ENCODE assay signal across 9 mouse cellular contexts in genomic region chr2:153168134-153168820, GRCm38 (mm10). TPM values are rescaled to one million over a fixed set of nuclear protein-coding genes. Genes with fewer than 3 reads are reported as not detected.
DNase-seq lines count a peak whose midpoint lies in the region; ATAC-seq lines count a peak whose summit lies in the region.
"Had no signal": no experiment of that assay in that cellular context is flagged by ENCODE, and none has a peak within 500 bp of the region (broad histone marks: within the 10 kb centered on the region; RNA-seq: fewer than 3 reads in every experiment).

No protein-coding gene starts in this region.

- peak; percentile 23 for DNase-seq in adrenal gland, postnatal 10 days
- no peak for DNase-seq in adrenal gland, postnatal 25 days
- peak; percentile 13 for DNase-seq in urinary bladder, postnatal 14 days (ENCODE audit: low spot score)
- no peak for DNase-seq in urinary bladder, postnatal 4 days (ENCODE audit: low spot score in 2 of 2)
- DNase-seq in left cerebral cortex, adult 11 months (ENCODE audit: low spot score), result no peak
- DNase-seq: cerebellum, adult 18-20 months had no signal

- no peaks in the 10 kb centered on the region for H3K27me3 ChIP-seq in liver, embryonic 15.5 days
- H3K27me3 ChIP-seq in hindbrain, embryonic 13.5 days, result no peaks in the 10 kb centered on the region

- no peak for ATAC-seq in liver, embryonic 15.5 days (ENCODE audit: insufficient read depth)
- no peak for ATAC-seq in CD4-positive, CD25-positive, alpha-beta regulatory T cell, adult 4 months
- no peak for ATAC-seq in hindbrain, embryonic 13.5 days (ENCODE audit: low FRiP score)

- WGBS in liver, embryonic 15.5 days (ENCODE audit: insufficient replicate concordance), result 28% methylated on average over 2 of the region's 2 CpGs
- 22% methylated on average over 2 of the region's 2 CpGs for WGBS in hindbrain, embryonic 13.5 days

- no peaks in the 10 kb centered on the region for H3K9me3 ChIP-seq in liver, embryonic 15.5 days (replicated peaks)
- no peaks in the 10 kb centered on the region for H3K9me3 ChIP-seq in hindbrain, embryonic 13.5 days

- peak overlapping the region; percentile 68 for H3K27ac ChIP-seq in liver, embryonic 15.5 days (replicated peaks)
- no peak overlapping the region for H3K27ac ChIP-seq in hindbrain, embryonic 13.5 days

- H3K9ac ChIP-seq in liver, embryonic 15.5 days, result no peak overlapping the region
- H3K9ac ChIP-seq in hindbrain, embryonic 13.5 days, result no peak overlapping the region

- H3K4me3 ChIP-seq in liver, embryonic 15.5 days (replicated peaks), result no peak overlapping the region
- no peak overlapping the region for H3K4me3 ChIP-seq in hindbrain, embryonic 13.5 days

- H3K36me3 ChIP-seq in liver, embryonic 15.5 days (replicated peaks), result no peaks in the 10 kb centered on the region
- H3K36me3 ChIP-seq in hindbrain, embryonic 13.5 days, result no peaks in the 10 kb centered on the region

- no peak overlapping the region; the same call in 1 of the 2 replicates for H3K4me2 ChIP-seq in liver, embryonic 15.5 days
- H3K4me2 ChIP-seq in hindbrain, embryonic 13.5 days, result no peak overlapping the region

- peaks cover 60% of the 10 kb centered on the region for H3K4me1 ChIP-seq in liver, embryonic 15.5 days (replicated peaks)
- peaks cover 19% of the 10 kb centered on the region for H3K4me1 ChIP-seq in hindbrain, embryonic 13.5 days (replicated peaks)

RNA-seq across cellular contexts. Expression of gene Tm9sf4, which starts 7.2 kb away (rescaled TPM):
- 10 to 100 TPM; 88.3 to 96.8 TPM for total RNA-seq in adrenal gland, postnatal 10 days (2021)
- total RNA-seq in adrenal gland, postnatal 25 days (2021), result 112 and 119 TPM in 2 replicates
- 29.6 and 29.7 TPM in 2 replicates for polyA plus RNA-seq in liver, embryonic 15.5 days (2015; fragmentation: Nextera tagmentation; extraction: Ambion mirVana)
- 10 to 100 TPM; 41.1 to 62.2 TPM for polyA plus RNA-seq in CD4-positive, CD25-positive, alpha-beta regulatory T cell, adult 4 months (2017; shearing (Covaris generic))
- polyA plus RNA-seq in hindbrain, embryonic 13.5 days (2015; fragmentation: Nextera tagmentation; extraction: Ambion mirVana), result 77.2 and 79.3 TPM in 2 replicates

RNA-seq across cellular contexts. Expression of gene Tspyl3, which starts 57.0 kb away (rescaled TPM):
- 1 to 10 TPM; 4.2 to 5.5 TPM for total RNA-seq in adrenal gland, postnatal 10 days (2021)
- total RNA-seq in adrenal gland, postnatal 25 days (2021), result 2.5 and 3.9 TPM in 2 replicates
- 2.1 and 2.6 TPM in 2 replicates for polyA plus RNA-seq in liver, embryonic 15.5 days (2015; fragmentation: Nextera tagmentation; extraction: Ambion mirVana)
- 10 to 100 TPM; 23.8 to 25.2 TPM for polyA plus RNA-seq in CD4-positive, CD25-positive, alpha-beta regulatory T cell, adult 4 months (2017; shearing (Covaris generic))
- polyA plus RNA-seq in hindbrain, embryonic 13.5 days (2015; fragmentation: Nextera tagmentation; extraction: Ambion mirVana), result 25.7 and 28.6 TPM in 2 replicates

Comparison
In these comparisons a context has a peak if more than half of its experiments do, and no peak if none do; other contexts are left out.
1. DNase-seq: peak in adrenal gland, postnatal 10 days (single experiment) and urinary bladder, postnatal 14 days (single experiment); none in adrenal gland, postnatal 25 days (single experiment), urinary bladder, postnatal 4 days (0 of 2) and left cerebral cortex, adult 11 months (single experiment).